ENCODE assay signal across 8 mouse cellular contexts in the genomic region with DNA sequence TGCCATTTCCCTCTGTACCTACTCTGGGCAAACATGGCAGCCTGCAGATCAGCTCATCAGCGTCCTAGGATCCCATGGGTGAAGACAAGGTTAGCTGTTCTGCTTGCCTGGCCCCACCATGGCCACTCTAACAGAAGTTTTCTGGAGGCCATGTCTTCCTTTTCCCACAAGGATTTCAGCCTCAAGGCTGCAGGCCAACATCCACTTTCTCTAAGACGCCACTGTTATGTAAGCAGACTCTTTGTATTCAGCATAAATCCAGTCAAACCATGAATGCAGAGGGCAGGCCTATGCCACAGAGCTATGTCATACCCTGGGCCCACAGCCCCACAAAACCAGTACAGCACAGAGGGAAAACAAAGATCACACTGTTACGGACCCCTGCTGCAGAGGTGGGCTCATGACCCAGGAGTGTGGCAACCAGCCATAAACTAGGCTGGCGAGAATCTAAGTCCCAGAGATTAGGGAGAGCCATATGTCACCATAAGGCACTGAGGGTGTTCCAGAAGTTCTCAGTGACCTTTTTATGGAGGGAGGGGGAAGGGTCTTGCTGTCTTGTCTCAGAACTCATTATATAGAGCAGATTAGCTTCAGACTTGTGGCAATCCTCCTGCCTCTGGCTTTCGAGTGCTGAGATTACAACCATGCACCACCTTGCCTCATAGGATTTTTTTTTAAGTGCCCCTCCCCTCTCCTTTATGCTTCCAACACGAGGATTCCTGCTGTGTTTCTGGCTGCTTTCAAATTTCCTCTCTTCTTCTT.
A peak's percentile ranks its signal among the peaks of the same experiment; 100 is the strongest.
DNase-seq lines count a peak whose midpoint lies in the region; ATAC-seq and TF ChIP-seq lines count a peak whose summit lies in the region.

No protein-coding gene starts in this region.

- H3K9ac ChIP-seq in forebrain, embryonic 11.5 days (ENCODE audit: low read length) = no peak overlapping the region
- no peak overlapping the region for H3K9ac ChIP-seq in lung, postnatal 0 days (replicated peaks; ENCODE audit: low read depth)

- no peaks in the 10 kb centered on the region for H3K27me3 ChIP-seq in forebrain, embryonic 10.5 days (ENCODE audit: poor library complexity, severe bottlenecking)
- no peaks in the 10 kb centered on the region for H3K27me3 ChIP-seq in forebrain, embryonic 11.5 days (ENCODE audit: control insufficient read depth, insufficient read depth, low read length)
- H3K27me3 ChIP-seq in lung, postnatal 0 days (replicated peaks; ENCODE audit: insufficient read depth, low read length) = no peaks in the 10 kb centered on the region

- H3K36me3 ChIP-seq in forebrain, embryonic 10.5 days (replicated peaks) = no peaks in the 10 kb centered on the region
- H3K36me3 ChIP-seq in forebrain, embryonic 11.5 days (ENCODE audit: control insufficient read depth, insufficient read depth, low read length) = no peaks in the 10 kb centered on the region
- H3K36me3 ChIP-seq in lung, postnatal 0 days (ENCODE audit: insufficient read depth, low read length) = no peaks in the 10 kb centered on the region

- ATAC-seq in forebrain, embryonic 11.5 days (replicated peaks; ENCODE audit: low FRiP score) = no peak
- no peak for ATAC-seq in lung, postnatal 0 days
- no peak for ATAC-seq in inflammation-experienced regulatory T-cells, adult 6 months

- H3K4me2 ChIP-seq in forebrain, embryonic 11.5 days (ENCODE audit: low read depth, low read length, severe bottlenecking) = no peak overlapping the region
- 0 out of 2 replicates have a peak overlapping the region, but pooled peaks have one; percentile 11 for H3K4me2 ChIP-seq in lung, postnatal 0 days (replicated peaks; ENCODE audit: low read depth, low read length)

- DNase-seq in forebrain, embryonic 10.5 days (ENCODE audit: extremely low spot score, low spot score) = no peak
- DNase-seq in forebrain, embryonic 11.5 days (ENCODE audit: low spot score) = no peak
- no peak for DNase-seq in lung, postnatal 0 days (ENCODE audit: low spot score)
- DNase-seq in lung, postnatal 36 days = no peak
- DNase-seq in mesoderm, embryonic 11.5 days (ENCODE audit: low read depth, low spot score) = peak; percentile 43
- DNase-seq in right cerebral cortex, postnatal 4 days = no peak
- no peak for DNase-seq in frontal cortex, adult 2 months (ENCODE audit: extremely low spot score in 1 of 2, low spot score in 1 of 2)

- H3K9me3 ChIP-seq in forebrain, embryonic 10.5 days = no peaks in the 10 kb centered on the region
- no peaks in the 10 kb centered on the region for H3K9me3 ChIP-seq in forebrain, embryonic 11.5 days (ENCODE audit: control insufficient read depth, low read length)
- H3K9me3 ChIP-seq in lung, postnatal 0 days (ENCODE audit: low read length) = no peaks in the 10 kb centered on the region

- no peak for TF ChIP-seq CTCF in lung, postnatal 0 days (IDR thresholded peaks at IDR 0.05)

- H3K4me3 ChIP-seq in forebrain, embryonic 10.5 days = no peak overlapping the region
- H3K4me3 ChIP-seq in forebrain, embryonic 11.5 days (ENCODE audit: low read depth, low read length) = no peak overlapping the region
- H3K4me3 ChIP-seq in lung, postnatal 0 days (ENCODE audit: low read depth, low read length) = no peak overlapping the region

- TF ChIP-seq EP300 in lung, postnatal 0 days (IDR thresholded peaks at IDR 0.05) = no peak

- H3K4me1 ChIP-seq in forebrain, embryonic 10.5 days = peaks cover 20% of the 10 kb centered on the region
- peaks cover 6% of the 10 kb centered on the region for H3K4me1 ChIP-seq in forebrain, embryonic 11.5 days (replicated peaks; ENCODE audit: control insufficient read depth, insufficient read depth, low read length)
- no peaks in the 10 kb centered on the region for H3K4me1 ChIP-seq in lung, postnatal 0 days (ENCODE audit: insufficient read depth, low read depth, low read length)

- 57% methylated on average over 6 of the region's 6 CpGs for WGBS in forebrain, embryonic 10.5 days
- WGBS in forebrain, embryonic 11.5 days = 47% methylated on average over 6 of the region's 6 CpGs
- 57% methylated on average over 6 of the region's 6 CpGs for WGBS in lung, postnatal 0 days

- 0 out of 2 replicates have a peak overlapping the region, but pooled peaks have one; percentile 26 for H3K27ac ChIP-seq in forebrain, embryonic 10.5 days
- H3K27ac ChIP-seq in forebrain, embryonic 11.5 days (ENCODE audit: low read depth, low read length) = no peak overlapping the region
- H3K27ac ChIP-seq in lung, postnatal 0 days (ENCODE audit: low read length) = no peak overlapping the region
